In genomic region chr2:166281137-166281536, GRCm38 (mm10) we compare ENCODE assay signal across 7 mouse cellular contexts.
A peak's percentile ranks its signal among the peaks of the same experiment; 100 is the strongest.
DNase-seq lines count a peak whose midpoint lies in the region; ATAC-seq and TF ChIP-seq lines count a peak whose summit lies in the region.
"Not testable (repeated sequence)": the region's sequence is repeated elsewhere in the genome, so short reads cannot be mapped to it uniquely, and the experiment has no call there.

No protein-coding gene starts in this region.

- 11% methylated on average over 1 of the region's 5 CpGs for WGBS in cerebellum, adult 2 months
- WGBS in forebrain, embryonic 13.5 days, result no CpG with 5 or more reads among the region's 5 CpGs
- WGBS in hindbrain, embryonic 10.5 days, result no CpG with 5 or more reads among the region's 5 CpGs
- no CpG with 5 or more reads among the region's 5 CpGs for WGBS in hindbrain, embryonic 16.5 days
- WGBS in kidney, embryonic 16.5 days, result no CpG with 5 or more reads among the region's 5 CpGs
- WGBS in lung, embryonic 16.5 days, result no CpG with 5 or more reads among the region's 5 CpGs
- WGBS in neural tube, embryonic 13.5 days, result 40% methylated on average over 1 of the region's 5 CpGs

- not testable (repeated sequence) for H3K27me3 ChIP-seq in cerebellum, adult 2 months (ENCODE audit: control insufficient read depth, insufficient read depth, low read length); forebrain, embryonic 13.5 days; hindbrain, embryonic 16.5 days (replicated peaks; ENCODE audit: control insufficient read depth, insufficient read depth, low read length); kidney, embryonic 16.5 days (ENCODE audit: insufficient read depth, low read length); lung, embryonic 16.5 days (ENCODE audit: control insufficient read depth, insufficient read depth, low read depth, low read length); neural tube, embryonic 13.5 days
- peaks cover 11% of the 10 kb centered on the region for H3K27me3 ChIP-seq in hindbrain, embryonic 10.5 days (ENCODE audit: insufficient read depth, poor library complexity, severe bottlenecking)

- not testable (repeated sequence) for TF ChIP-seq CTCF in cerebellum, adult 2 months (IDR thresholded peaks at IDR 0.05; ENCODE audit: borderline replicate concordance, insufficient read depth, low read depth, low read length)

- peak overlapping the region; percentile 11; the same call in 1 of the 2 replicates for H3K27ac ChIP-seq in cerebellum, adult 2 months (ENCODE audit: insufficient read depth, low read length)
- H3K27ac ChIP-seq in forebrain, embryonic 13.5 days, result peak overlapping the region; percentile 51; the same call in 1 of the 2 replicates
- H3K27ac ChIP-seq in hindbrain, embryonic 10.5 days, result peak overlapping the region; percentile 37
- peak overlapping the region; percentile 29; the same call in 1 of the 2 replicates for H3K27ac ChIP-seq in hindbrain, embryonic 16.5 days (ENCODE audit: low read depth, low read length)
- not testable (repeated sequence) for H3K27ac ChIP-seq in kidney, embryonic 16.5 days (ENCODE audit: low read length); lung, embryonic 16.5 days (ENCODE audit: low read length)
- peak overlapping the region; percentile 72; the same call in 1 of the 2 replicates for H3K27ac ChIP-seq in neural tube, embryonic 13.5 days (replicated peaks)

- H3K4me1 ChIP-seq in cerebellum, adult 2 months (ENCODE audit: control insufficient read depth, insufficient read depth, low read length); hindbrain, embryonic 16.5 days (ENCODE audit: control insufficient read depth, insufficient read depth, low read depth, low read length); kidney, embryonic 16.5 days (ENCODE audit: insufficient read depth, low read length); lung, embryonic 16.5 days (replicated peaks; ENCODE audit: control insufficient read depth, insufficient read depth, low read length): not testable (repeated sequence)
- peaks cover 13% of the 10 kb centered on the region; the same call in 1 of the 2 replicates for H3K4me1 ChIP-seq in forebrain, embryonic 13.5 days
- H3K4me1 ChIP-seq in hindbrain, embryonic 10.5 days (replicated peaks), result peaks cover 26% of the 10 kb centered on the region
- peaks cover 17% of the 10 kb centered on the region for H3K4me1 ChIP-seq in neural tube, embryonic 13.5 days (replicated peaks)

- not testable (repeated sequence) for H3K36me3 ChIP-seq in forebrain, embryonic 13.5 days (ENCODE audit: poor library complexity, severe bottlenecking); hindbrain, embryonic 10.5 days; hindbrain, embryonic 16.5 days (ENCODE audit: control insufficient read depth, insufficient read depth, low read length); kidney, embryonic 16.5 days (ENCODE audit: insufficient read depth, low read length); lung, embryonic 16.5 days (ENCODE audit: control insufficient read depth, insufficient read depth, low read length); neural tube, embryonic 13.5 days

- H3K9ac ChIP-seq in forebrain, embryonic 13.5 days; hindbrain, embryonic 16.5 days (ENCODE audit: low read depth, low read length); kidney, embryonic 16.5 days (replicated peaks; ENCODE audit: low read length); lung, embryonic 16.5 days (ENCODE audit: low read length); neural tube, embryonic 13.5 days: not testable (repeated sequence)

- ATAC-seq in forebrain, embryonic 13.5 days, result not testable (repeated sequence)
- 0 out of 2 replicates have a peak, but pooled peaks have one; percentile 28 for ATAC-seq in hindbrain, embryonic 16.5 days
- ATAC-seq in kidney, embryonic 16.5 days (ENCODE audit: low FRiP score, low TSS enrichment), result peak; percentile 34
- ATAC-seq in lung, embryonic 16.5 days (ENCODE audit: low read depth), result peak; percentile 34; the same call in 1 of the 2 replicates
- 0 out of 2 replicates have a peak, but pooled peaks have one; percentile 58 for ATAC-seq in neural tube, embryonic 13.5 days (ENCODE audit: low read depth)

- not testable (repeated sequence) for DNase-seq in cerebellum, adult 2 months; hindbrain, embryonic 10.5 days (ENCODE audit: low spot score)

- not testable (repeated sequence) for TF ChIP-seq POLR2A in cerebellum, adult 2 months (IDR thresholded peaks at IDR 0.05; ENCODE audit: borderline replicate concordance, insufficient read depth, low read length)

- H3K4me3 ChIP-seq in cerebellum, adult 2 months (replicated peaks; ENCODE audit: insufficient read depth, low read depth, low read length); forebrain, embryonic 13.5 days; hindbrain, embryonic 10.5 days; hindbrain, embryonic 16.5 days (ENCODE audit: low read length); kidney, embryonic 16.5 days (ENCODE audit: low read length); lung, embryonic 16.5 days (ENCODE audit: low read length); neural tube, embryonic 13.5 days: not testable (repeated sequence)

- H3K4me2 ChIP-seq in forebrain, embryonic 13.5 days; hindbrain, embryonic 16.5 days (ENCODE audit: low read length); kidney, embryonic 16.5 days (replicated peaks; ENCODE audit: low read depth, low read length); lung, embryonic 16.5 days (ENCODE audit: low read depth, low read length); neural tube, embryonic 13.5 days: not testable (repeated sequence)

- H3K9me3 ChIP-seq in forebrain, embryonic 13.5 days (replicated peaks); hindbrain, embryonic 16.5 days (ENCODE audit: control insufficient read depth, low read length); kidney, embryonic 16.5 days (ENCODE audit: low read length); lung, embryonic 16.5 days (ENCODE audit: control insufficient read depth, low read length); neural tube, embryonic 13.5 days: not testable (repeated sequence)
- peaks cover 11% of the 10 kb centered on the region for H3K9me3 ChIP-seq in hindbrain, embryonic 10.5 days
